Mouse (Mus musculus) liver, adult 2 months (tissue): ENCODE measurements at regions not wholly inside any gene's neighbourhood (a gene's known extent, or its start where the extent isn't known, plus 50 kb on each side); places are given as distances from the start of the nearest gene placed in this dataset.

Experiments
- DNase-seq: peaks from one replicate; pipeline ENCODE4 v3.0.0-alpha.2; 2011; ENCODE audit warnings: low read depth, low spot score; ENCODE audit errors: extremely low read depth
- H3K27ac ChIP-seq: fragments of 200-500 bp; replicated peaks from 2 replicates; pipeline ENCODE4 v1.5.1; 2012; ENCODE audit warnings: low read depth, mild to moderate bottlenecking, control low read depth, inconsistent platforms, low read length; ENCODE audit not compliant: insufficient read depth
- H3K27me3 ChIP-seq: fragments of 200-500 bp; 2 replicates; pipeline ENCODE4 v1.6.1; 2012; ENCODE audit warnings: mild to moderate bottlenecking, moderate library complexity, low read length, inconsistent platforms; ENCODE audit not compliant: control insufficient read depth, insufficient read depth
- H3K36me3 ChIP-seq: fragments of 200-500 bp; 2 replicates; pipeline ENCODE4 v1.6.1; 2012; ENCODE audit warnings: low read length, inconsistent platforms; ENCODE audit not compliant: control insufficient read depth, insufficient read depth
- H3K4me1 ChIP-seq: fragments of 200-500 bp; 2 replicates; pipeline ENCODE4 v1.6.1; 2011; ENCODE audit warnings: low read length; ENCODE audit not compliant: control insufficient read depth, insufficient read depth
- H3K4me3 ChIP-seq: fragments of 200-500 bp; 2 replicates; pipeline ENCODE4 v1.5.1; 2011; ENCODE audit warnings: low read depth, mild to moderate bottlenecking, control low read depth, low read length, moderate library complexity; ENCODE audit not compliant: insufficient read depth
- H3K79me2 ChIP-seq: fragments of 200-500 bp; 2 replicates; pipeline ENCODE4 v1.6.1; 2012; ENCODE audit warnings: inconsistent platforms, mild to moderate bottlenecking, low read length, moderate library complexity; ENCODE audit not compliant: control insufficient read depth, insufficient read depth
- H3K9ac ChIP-seq: fragments of 200-500 bp; 2 replicates; pipeline ENCODE4 v1.6.1; 2012; ENCODE audit warnings: low read depth, mild to moderate bottlenecking, control low read depth, inconsistent platforms, low read length
- CTCF ChIP-seq: fragments of 200-500 bp; IDR thresholded peaks from 2 replicates; pipeline ENCODE4 v1.5.1; 2011; ENCODE audit warnings: low read depth, low read length, control low read depth
- POLR2A ChIP-seq: fragments of 200-500 bp; IDR thresholded peaks from 2 replicates; pipeline ENCODE4 v1.6.1; 2011; ENCODE audit warnings: low read length, control low read depth; ENCODE audit not compliant: insufficient read depth; ENCODE audit errors: extremely low read depth
- WGBS: fragments of 180-500 bp; shearing (Covaris S2); methylation state at CpG from one replicate; pipeline ENCODE4 v1.1.7; 2018; 5-methylcytosine and 5-hydroxymethylcytosine counted together

DNA sequence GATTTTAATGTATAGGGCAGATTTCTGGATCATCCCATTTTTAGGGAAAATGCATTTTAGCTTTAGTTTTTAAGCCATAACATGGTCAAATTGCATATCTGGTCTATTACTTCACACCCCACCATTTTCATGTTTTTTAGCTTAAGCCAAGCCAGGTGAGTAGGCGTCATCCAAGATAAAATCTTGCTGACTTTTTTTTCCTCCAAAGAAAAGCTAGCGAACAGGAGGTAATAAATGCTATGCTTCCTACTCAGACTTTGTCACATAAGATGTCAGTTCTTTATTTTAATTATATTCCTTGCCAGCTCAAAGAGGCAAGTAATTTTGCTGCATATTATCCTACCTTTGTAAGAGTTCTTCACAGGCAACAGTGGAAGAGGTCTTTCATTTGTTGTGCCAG is 572.0 kb upstream of the Cnksr2 start:
- Histone ChIP-seq H3K27me3 (no peaks in the 10 kb centered on the region), H3K4me1 (no peaks in the 10 kb centered on the region), H3K4me3 (no peak overlapping the region), H3K36me3 (no peaks in the 10 kb centered on the region), H3K79me2 (no peaks in the 10 kb centered on the region), H3K9ac (no peak overlapping the region), H3K27ac (no peak overlapping the region)
- TF ChIP-seq CTCF (no peak), POLR2A (no peak)
- DNase-seq: no peak
- WGBS: 75% methylated on average over 2 of the region's 2 CpGs

DNA sequence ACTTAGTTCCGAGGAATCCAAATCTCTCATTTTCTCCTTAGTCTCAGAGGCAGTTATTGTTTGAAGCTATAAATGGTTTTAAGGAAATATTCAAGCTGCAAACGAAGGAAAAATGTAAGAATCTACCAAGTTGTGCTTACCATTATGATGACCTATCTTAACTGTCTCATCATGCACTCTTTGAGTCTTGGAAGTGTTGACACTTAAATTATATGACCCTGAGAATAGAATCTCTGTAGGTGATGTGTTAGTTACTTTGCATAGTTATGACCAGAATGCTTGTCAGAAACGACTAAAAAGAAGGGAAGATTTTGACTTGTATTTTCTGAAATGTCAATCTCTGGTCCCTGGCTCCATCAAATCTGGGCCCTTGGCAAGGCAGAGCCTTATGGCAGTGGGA is 582.7 kb upstream of the Rps6ka3 start:
- TF ChIP-seq CTCF: no peak
- TF ChIP-seq POLR2A: no peak
- 51% methylated on average over 3 of the region's 3 CpGs for WGBS
- Histone ChIP-seq H3K27ac (no peak overlapping the region), H3K9ac (no peak overlapping the region), H3K36me3 (no peaks in the 10 kb centered on the region), H3K4me3 (no peak overlapping the region), H3K79me2 (no peaks in the 10 kb centered on the region), H3K4me1 (no peaks in the 10 kb centered on the region), H3K27me3 (no peaks in the 10 kb centered on the region)
- DNase-seq: no peak

DNA sequence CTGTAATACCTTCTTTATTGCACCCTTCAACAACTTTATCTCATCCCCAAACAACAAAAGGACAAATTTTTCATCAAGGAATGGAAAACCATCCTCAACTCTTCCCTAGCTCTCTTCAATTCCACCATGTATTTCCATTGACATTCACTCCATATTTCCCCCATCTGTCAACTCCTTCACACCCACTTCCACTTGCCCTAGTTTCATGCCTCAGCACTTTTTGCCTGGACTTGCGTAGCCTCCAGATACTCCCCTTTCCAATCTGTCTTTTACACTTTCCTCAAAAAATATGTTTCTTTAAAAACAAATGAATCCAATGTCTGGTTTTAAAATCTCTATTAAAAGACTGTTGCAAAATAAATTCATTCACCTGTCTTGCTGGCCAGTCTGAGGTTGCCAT is 577.7 kb upstream of the Rps6ka3 start:
- Histone ChIP-seq H3K27me3 (no peaks in the 10 kb centered on the region), H3K79me2 (no peaks in the 10 kb centered on the region), H3K27ac (no peak overlapping the region), H3K9ac (no peak overlapping the region), H3K4me3 (no peak overlapping the region), H3K4me1 (no peaks in the 10 kb centered on the region), H3K36me3 (no peaks in the 10 kb centered on the region)
- 84% methylated on average over 1 of the region's 1 CpGs for WGBS
- no peak for TF ChIP-seq CTCF
- TF ChIP-seq POLR2A: no peak
- no peak for DNase-seq

DNA sequence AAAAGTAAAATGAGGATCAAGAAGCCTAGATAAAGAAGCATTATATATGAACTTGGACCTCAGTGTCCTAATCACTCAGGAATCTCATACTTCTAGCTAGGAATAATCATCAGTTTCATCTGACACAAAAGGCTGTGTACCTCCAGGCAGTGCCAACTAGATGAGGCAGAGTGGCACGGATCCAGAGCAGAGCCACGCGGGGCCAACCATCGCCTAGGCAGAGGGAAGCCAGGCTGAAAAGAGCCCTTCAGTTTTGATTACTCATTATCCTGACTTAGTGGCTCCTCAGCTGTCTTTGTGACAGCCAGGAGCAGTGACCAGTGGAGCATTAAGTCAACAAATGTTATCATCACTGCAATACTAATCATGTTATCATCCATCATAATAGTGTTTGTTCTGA is 557.9 kb upstream of the Rps6ka3 start:
- no peak overlapping the region for H3K9ac ChIP-seq
- TF ChIP-seq POLR2A: no peak
- TF ChIP-seq CTCF: no peak
- no peaks in the 10 kb centered on the region for H3K79me2 ChIP-seq
- H3K27me3 ChIP-seq: no peaks in the 10 kb centered on the region
- no peaks in the 10 kb centered on the region for H3K36me3 ChIP-seq
- H3K27ac ChIP-seq: no peak overlapping the region
- H3K4me1 ChIP-seq: no peaks in the 10 kb centered on the region
- no peak overlapping the region for H3K4me3 ChIP-seq
- no peak for DNase-seq
- WGBS: 84% methylated on average over 4 of the region's 4 CpGs

DNA sequence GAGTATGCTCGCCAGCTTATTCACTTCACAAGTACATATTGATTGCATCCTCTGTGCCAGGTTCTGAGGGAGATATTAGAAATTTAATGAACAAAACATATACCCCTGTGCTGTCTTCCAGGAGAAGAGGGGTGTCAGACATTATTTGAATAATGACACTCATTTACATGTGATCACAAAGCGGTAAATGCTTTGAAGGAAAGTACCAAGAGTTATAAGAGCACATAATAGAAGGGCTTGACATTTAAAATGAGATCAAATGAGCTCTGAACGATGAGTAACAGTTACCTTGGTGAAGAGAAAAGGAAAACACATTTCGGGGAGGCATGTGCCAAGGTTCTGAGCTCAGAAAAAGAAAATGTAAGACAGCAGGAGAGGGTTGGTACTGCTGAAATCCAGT is 553.9 kb upstream of the Rps6ka3 start:
- Histone ChIP-seq H3K9ac (no peak overlapping the region), H3K79me2 (no peaks in the 10 kb centered on the region), H3K36me3 (no peaks in the 10 kb centered on the region), H3K4me3 (no peak overlapping the region), H3K27ac (no peak overlapping the region), H3K27me3 (no peaks in the 10 kb centered on the region), H3K4me1 (no peaks in the 10 kb centered on the region)
- no peak for DNase-seq
- WGBS: 69% methylated on average over 4 of the region's 4 CpGs
- TF ChIP-seq POLR2A (no peak), CTCF (no peak)

DNA sequence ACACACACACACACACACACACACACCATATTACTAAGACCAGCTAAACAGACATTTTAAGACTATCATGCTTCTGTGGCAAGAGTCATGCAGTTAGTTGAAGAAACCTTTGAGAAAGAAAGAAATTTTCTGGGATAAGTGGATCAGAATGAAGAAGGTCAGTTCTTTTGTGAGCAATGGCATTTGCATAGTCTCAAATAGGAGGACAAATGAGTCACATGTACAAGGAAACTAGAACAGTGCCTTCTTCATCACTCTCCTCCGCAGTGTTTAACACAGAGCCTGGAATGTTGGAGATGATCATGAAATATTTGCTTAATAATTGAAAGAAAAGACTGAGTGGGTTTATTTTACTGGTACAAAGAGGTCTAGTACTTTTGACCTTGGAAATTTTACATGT is 515.9 kb upstream of the Rps6ka3 start:
- Histone ChIP-seq H3K27me3 (no peaks in the 10 kb centered on the region), H3K4me3 (no peak overlapping the region), H3K36me3 (no peaks in the 10 kb centered on the region), H3K9ac (no peak overlapping the region), H3K27ac (no peak overlapping the region), H3K79me2 (no peaks in the 10 kb centered on the region), H3K4me1 (no peaks in the 10 kb centered on the region)
- TF ChIP-seq CTCF (no peak), POLR2A (no peak)
- WGBS: 92% methylated on average over 1 of the region's 1 CpGs
- DNase-seq: no peak

DNA sequence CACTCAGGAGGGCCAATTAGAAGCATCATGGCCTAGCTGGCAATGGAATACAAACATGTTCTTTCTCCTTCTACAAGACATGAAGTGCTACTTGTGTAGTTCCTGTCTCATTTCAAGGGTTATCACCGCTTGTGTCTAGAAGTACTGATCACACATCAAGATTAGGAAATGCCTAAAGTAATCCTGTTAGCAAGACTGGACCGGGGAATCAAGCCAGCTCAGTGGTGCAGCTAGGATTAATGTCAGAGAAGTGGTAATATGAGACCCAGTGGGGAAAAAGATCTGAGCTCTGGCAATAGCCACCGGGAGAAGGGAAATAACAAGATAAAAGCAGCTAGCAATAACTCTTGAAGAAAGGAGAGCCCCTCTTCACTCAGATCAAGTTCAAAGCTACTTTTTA is 506.7 kb upstream of the Rps6ka3 start:
- H3K9ac ChIP-seq: no peak overlapping the region
- no peaks in the 10 kb centered on the region for H3K27me3 ChIP-seq
- H3K27ac ChIP-seq: no peak overlapping the region
- H3K4me1 ChIP-seq: no peaks in the 10 kb centered on the region
- WGBS: 67% methylated on average over 3 of the region's 3 CpGs
- H3K79me2 ChIP-seq: no peaks in the 10 kb centered on the region
- H3K36me3 ChIP-seq: no peaks in the 10 kb centered on the region
- H3K4me3 ChIP-seq: no peak overlapping the region
- TF ChIP-seq POLR2A: no peak
- no peak for TF ChIP-seq CTCF
- no peak for DNase-seq
